Mouse (Mus musculus): ENCODE results near the gene Gabrr1. TPM values are rescaled to one million over a fixed set of nuclear protein-coding genes. Genes with fewer than 3 reads are reported as not detected.

Gene Gabrr1
- not detected for polyA plus RNA-seq (2015; fragmentation: Illumina TruSeq; extraction: RNeasy Lipid Tissue Mini Kit (QIAGEN cat#74804); ENCODE audit: insufficient read depth, low read depth, low replicate concordance)

GRCm38 (mm10) chr4:33132221-33132620 lies at the start of gene Gabrr1:
TSS of gene Gabrr1 (plus strand) at chr4:33132521.

DNA sequence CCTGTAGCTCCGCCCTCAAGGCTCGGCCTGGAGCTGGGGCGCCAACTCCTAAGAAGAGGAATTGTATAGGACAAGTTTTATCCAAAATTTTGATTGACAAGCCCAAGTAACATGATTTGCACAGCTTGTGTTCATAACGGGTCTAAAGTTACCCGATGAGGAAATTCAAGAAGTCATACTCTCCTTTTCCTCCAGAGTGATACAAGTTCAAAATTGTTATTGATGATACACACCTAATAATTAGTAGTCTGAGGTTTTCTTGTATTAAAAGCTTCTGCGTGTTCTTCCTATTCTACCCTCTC lies 57.4 kb downstream of the Gabrr1 start, which contains the start of gene Pm20d2:
Gene Pm20d2, minus strand, starts transcription at position 3 of the 302 bp plus-strand sequence.

DNA sequence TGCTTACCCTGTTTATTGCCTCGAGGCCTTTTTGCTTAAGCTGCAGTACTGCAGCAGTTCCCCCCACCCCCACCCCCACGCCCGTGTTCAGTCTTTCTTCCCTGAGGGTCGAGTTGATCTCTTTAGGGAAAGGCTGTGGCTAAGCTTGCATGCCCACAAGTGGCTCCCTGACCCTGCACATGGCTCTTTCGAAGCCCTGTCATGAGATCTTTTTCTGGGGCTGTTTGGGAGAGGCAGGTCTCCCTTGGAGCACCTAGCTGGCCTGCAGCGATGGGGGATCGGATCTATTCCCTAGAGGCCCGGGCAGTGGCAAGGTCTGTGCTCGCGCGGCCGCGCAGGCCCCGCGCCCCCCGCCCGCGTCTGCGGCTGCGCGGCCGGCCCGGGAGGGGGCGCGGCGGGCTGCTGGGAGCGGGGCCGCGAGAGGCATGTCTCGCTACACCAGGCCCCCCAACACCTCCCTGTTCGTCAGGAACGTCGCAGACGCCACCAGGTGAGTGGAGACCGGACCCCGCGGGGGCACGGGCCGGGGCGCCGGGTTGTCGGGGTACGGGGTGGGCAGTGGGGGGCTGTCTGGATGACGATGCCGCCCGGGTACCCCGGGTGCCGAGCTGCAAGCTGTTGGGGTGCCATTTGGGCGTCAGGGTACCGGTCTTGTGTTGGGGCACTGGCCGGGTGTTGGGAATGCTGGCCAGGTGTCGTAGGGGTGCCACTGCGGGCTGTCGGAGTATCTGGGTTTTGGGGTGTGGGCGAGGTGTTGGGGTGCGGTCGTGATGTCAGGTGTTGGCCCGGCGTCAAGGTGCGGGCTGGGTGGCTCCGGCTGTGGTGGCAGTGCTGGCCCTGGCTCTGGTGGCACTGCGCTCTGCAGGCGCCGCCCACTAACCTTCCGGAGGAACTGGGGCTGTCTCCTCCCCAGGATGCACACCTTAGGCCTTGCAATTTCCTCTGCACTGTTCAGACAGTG lies 76.8 kb downstream of the Gabrr1 start, which contains the start of gene Srsf12:
Gene Srsf12, plus strand, starts transcription at position 111 of the 961 bp plus-strand sequence.

Other genes with a start within 250 kb of the Gabrr1 start
- 0.54 TPM for gene Ankrd6, start 181.7 kb upstream of the Gabrr1 start, polyA plus RNA-seq (2015; fragmentation: Illumina TruSeq; extraction: RNeasy Lipid Tissue Mini Kit (QIAGEN cat#74804); ENCODE audit: insufficient read depth, low read depth, low replicate concordance)
- 3.6 TPM for gene Rragd, start 149.5 kb upstream of the Gabrr1 start, polyA plus RNA-seq (2015; fragmentation: Illumina TruSeq; extraction: RNeasy Lipid Tissue Mini Kit (QIAGEN cat#74804); ENCODE audit: insufficient read depth, low read depth, low replicate concordance)
- 10.5 TPM for gene Ube2j1, start 101.1 kb upstream of the Gabrr1 start, polyA plus RNA-seq (2015; fragmentation: Illumina TruSeq; extraction: RNeasy Lipid Tissue Mini Kit (QIAGEN cat#74804); ENCODE audit: insufficient read depth, low read depth, low replicate concordance)
- gene Gabrr2, start 69.5 kb upstream of the Gabrr1 start, polyA plus RNA-seq (2015; fragmentation: Illumina TruSeq; extraction: RNeasy Lipid Tissue Mini Kit (QIAGEN cat#74804); ENCODE audit: insufficient read depth, low read depth, low replicate concordance): 1.2 TPM
- 0.98 TPM for gene Pm20d2, start 57.2 kb downstream of the Gabrr1 start, polyA plus RNA-seq (2015; fragmentation: Illumina TruSeq; extraction: RNeasy Lipid Tissue Mini Kit (QIAGEN cat#74804); ENCODE audit: insufficient read depth, low read depth, low replicate concordance)
- not detected for gene Srsf12, start 76.5 kb downstream of the Gabrr1 start, polyA plus RNA-seq (2015; fragmentation: Illumina TruSeq; extraction: RNeasy Lipid Tissue Mini Kit (QIAGEN cat#74804); ENCODE audit: insufficient read depth, low read depth, low replicate concordance)
- 29.4 TPM for gene Pnrc1, start 157.6 kb downstream of the Gabrr1 start, polyA plus RNA-seq (2015; fragmentation: Illumina TruSeq; extraction: RNeasy Lipid Tissue Mini Kit (QIAGEN cat#74804); ENCODE audit: insufficient read depth, low read depth, low replicate concordance)
- gene Rngtt, start 177.8 kb downstream of the Gabrr1 start, polyA plus RNA-seq (2015; fragmentation: Illumina TruSeq; extraction: RNeasy Lipid Tissue Mini Kit (QIAGEN cat#74804); ENCODE audit: insufficient read depth, low read depth, low replicate concordance): 2.2 TPM